Mouse (Mus musculus): ENCODE data around the gene Car15.

DNA sequence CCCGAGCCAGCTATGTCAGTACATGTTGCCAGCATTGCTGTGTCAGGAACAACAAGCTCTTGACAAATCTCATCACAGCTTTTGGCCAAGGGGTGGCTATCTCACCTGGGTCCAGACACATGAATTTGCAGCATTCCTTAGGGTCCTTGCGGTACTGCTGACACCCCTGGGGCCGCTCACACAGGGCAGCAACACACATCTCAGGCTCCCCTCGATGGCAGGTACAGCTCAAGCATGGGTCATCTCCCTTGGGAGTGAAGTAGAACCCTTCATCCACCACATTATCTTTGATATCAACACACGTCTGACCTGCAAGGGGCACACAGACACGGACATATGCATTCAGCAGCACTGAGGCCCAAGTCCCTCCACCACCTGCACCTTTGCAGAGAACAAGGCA is 11.3 kb upstream of the Car15 start:
- TF ChIP-seq CTCF (IDR thresholded peaks at IDR 0.05; ENCODE audit: low read depth) (no peak), EP300 (IDR thresholded peaks at IDR 0.05; ENCODE audit: low read depth) (no peak)
